Mouse (Mus musculus): Measurements from ENCODE around the gene Csmd2.
"Not testable (repeated sequence)": the region's sequence is repeated elsewhere in the genome, so short reads cannot be mapped to it uniquely, and the experiment has no call there.

The Csmd2 gene

DNA sequence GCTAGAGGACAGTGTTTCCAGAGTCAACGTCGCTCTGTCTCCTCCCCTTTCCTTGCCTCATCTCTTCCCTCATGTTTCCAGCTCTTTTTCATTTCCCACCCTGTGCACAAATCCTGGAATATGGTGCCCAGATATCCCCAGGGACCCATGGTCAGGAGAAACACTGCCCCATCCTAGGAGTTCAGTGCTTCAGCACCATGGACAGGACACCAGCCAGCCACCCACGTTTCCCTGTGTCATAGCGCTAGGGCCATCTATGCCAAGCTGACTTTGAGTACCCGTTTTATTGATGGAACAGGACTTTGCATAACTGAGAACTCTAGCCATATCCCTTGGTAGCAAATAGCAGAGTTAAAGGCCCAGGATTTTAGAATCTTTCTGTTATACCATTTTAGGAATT, 55.0 kb downstream of the Csmd2 start:
- peak; percentile 42 for DNase-seq (ENCODE audit: low read depth, low spot score)

DNA sequence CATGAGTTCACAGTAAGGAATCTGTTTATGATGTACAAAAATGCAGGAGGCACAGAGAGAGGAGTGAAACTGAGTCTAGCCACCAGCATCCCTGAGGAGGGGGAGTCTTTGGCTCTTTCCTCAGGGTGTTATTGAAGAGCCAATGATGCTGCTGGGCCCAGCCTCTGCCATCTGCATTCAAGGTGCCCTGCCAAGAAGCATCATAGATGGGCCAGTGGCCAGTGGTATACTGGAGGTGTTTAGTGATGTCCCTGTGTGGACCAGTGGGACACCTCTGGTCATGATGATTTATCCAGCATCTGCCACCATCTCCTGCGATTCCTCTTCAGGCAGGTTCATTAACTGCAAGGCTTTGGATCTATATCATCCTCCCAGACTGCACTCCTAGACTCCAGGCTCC, 61.1 kb downstream of the Csmd2 start:
- DNase-seq (ENCODE audit: low read depth, low spot score), result no peak

DNA sequence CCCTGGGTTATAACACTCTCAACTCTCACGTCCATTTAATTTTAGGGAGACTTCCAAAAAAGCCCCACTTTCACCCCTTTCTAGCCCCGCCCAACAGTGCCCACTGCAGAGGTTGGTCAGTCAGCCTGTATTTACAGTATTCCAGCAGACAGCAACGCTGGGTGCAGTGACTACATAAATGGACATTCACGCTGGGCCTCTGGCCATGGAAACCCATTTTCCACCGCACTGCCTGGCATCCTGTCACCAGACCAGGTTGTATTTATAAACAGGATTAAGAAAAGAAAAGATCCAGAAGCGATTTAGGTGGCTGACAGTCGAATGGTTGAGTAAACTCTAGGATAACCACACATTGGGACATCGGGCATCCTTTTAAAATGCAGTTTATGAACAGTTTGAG, 65.0 kb downstream of the Csmd2 start:
- no peak for DNase-seq (ENCODE audit: low read depth, low spot score)

- not testable (repeated sequence) for DNase-seq (ENCODE audit: low read depth, low spot score)
Observed at GRCm38 (mm10) chr4:128061274-128061673, 73.6 kb downstream of the Csmd2 start.

DNA sequence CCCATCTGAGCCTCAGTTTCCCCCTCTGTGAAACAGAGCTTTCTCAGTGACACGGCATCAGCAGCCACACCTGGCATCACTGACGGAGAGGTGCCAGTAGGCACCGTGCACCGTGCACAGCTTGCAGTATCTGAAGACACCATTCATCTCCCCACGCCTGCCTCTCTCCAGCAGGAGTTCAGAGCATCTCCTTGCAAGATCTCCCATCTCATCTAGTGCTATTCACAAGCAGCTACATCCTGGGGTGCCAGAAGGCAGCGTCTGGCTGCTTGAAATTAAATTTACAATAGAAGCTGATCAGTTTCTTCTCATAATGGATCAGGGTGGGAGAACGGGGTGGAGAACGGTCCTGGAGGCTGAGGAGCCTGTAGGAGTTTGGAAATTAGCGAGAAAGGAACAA, 79.5 kb downstream of the Csmd2 start:
- no peak for DNase-seq (ENCODE audit: low read depth, low spot score)

DNA sequence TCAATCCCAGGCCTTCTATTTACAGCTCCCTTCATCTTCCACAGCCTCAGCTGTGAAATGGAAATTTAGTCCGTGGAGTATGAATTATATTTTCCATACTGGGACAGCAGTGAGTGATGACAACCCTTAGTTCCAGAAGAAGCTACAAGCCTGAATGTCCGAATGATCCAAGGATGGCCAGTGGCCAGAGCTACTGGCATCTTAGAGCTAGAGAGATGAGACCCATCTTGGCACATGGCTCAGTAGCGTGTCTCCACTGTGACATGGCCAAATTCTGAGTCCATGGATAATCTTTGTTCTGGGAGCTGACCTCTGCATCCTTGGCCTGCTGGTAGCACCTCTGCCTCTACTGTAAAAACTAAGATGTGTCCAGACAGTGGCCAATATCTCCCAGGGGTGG, 96.8 kb downstream of the Csmd2 start:
- DNase-seq (ENCODE audit: low read depth, low spot score), result no peak

GRCm38 (mm10) chr4:128085096-128085495, 97.4 kb downstream of the Csmd2 start:
- DNase-seq (ENCODE audit: low read depth, low spot score), result no peak

DNA sequence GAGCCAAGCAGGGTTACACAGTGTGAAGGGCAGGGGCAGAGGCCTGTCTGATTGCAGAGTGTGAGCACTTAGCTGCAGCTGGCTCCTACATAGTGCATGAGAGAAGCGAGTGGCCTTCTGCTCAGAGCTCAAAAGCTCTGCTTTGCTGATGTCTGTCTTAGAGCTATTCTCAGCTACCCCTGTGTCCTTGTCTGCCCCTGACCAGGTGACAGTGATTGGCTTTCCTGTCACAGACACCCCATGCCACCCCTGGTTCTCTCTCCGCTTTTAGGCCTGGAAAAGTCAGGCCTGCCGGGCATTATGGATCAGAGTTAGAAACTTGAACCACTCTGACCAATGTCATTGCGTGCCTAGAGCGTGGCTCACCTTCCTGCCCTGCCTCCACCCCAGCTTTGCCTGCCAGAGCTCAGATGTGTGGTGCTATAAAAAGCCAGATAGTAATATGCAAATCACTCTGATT, 99.5 kb downstream of the Csmd2 start:
- no peak for DNase-seq (ENCODE audit: low read depth, low spot score)

DNA sequence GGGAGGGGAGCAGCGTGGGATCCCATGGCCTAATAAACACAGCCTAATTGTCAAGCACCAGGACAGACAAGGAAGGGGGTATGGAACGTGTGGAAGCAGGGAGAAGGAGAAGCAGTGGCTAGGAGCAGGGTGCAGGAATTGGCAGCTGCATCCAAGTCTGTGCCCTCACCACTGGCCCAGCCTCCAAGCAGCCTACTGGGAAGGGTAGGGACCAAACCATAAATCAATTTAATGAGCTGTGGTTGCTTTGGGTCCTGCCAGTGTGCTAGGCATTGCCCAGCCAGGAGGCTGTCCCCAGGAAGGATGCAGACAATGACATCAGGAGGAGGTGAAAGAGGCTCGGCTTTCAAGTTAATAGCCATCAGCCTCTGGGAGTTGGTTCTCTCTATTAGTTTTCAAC, 100.0 kb downstream of the Csmd2 start:
- DNase-seq (ENCODE audit: low read depth, low spot score), result no peak

GRCm38 (mm10) chr4:128088264-128088663, 100.6 kb downstream of the Csmd2 start:
- DNase-seq (ENCODE audit: low read depth, low spot score), result no peak

DNA sequence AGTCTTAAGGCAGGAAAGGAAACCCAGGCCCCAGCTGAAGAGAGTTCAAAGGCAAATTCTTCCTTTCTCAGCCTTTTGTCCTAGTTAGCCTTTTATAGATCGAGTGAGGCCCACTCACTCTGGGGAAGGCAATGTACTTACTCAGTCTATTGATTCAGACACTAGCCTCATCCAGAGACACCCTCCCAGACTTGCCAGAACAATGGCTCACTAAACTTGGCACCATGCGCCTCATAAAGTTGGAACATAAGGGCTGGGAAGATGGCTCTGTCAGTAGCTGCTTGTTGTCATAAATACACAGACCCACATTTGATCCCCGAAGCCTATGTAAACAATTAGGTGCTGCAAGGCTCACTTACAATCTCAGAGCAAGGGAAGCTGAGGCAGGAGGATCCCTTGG, 104.3 kb downstream of the Csmd2 start:
- DNase-seq (ENCODE audit: low read depth, low spot score), result no peak

- DNase-seq (ENCODE audit: low read depth, low spot score), result no peak
Observed at GRCm38 (mm10) chr4:128099515-128099914, 111.9 kb downstream of the Csmd2 start.

DNA sequence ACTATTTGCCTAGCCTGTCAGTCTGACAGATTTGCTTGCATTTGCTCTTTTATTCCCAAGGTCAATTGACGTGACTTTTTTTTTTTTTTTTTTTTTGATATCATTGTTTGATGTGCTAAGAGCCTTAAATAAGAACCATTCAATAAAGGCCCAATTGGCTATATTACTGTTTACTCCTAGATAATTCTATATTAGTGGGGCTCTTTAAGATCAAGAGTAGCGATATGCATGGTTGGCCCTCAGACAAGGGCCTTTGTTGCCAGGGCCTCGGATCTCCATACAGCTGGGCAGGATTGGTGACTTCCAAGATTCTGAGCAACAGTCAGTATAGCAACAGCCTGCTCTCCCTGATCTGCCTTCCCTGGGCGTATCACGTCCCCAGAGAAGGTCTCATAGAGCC, 112.9 kb downstream of the Csmd2 start:
- no peak for DNase-seq (ENCODE audit: low read depth, low spot score)

DNA sequence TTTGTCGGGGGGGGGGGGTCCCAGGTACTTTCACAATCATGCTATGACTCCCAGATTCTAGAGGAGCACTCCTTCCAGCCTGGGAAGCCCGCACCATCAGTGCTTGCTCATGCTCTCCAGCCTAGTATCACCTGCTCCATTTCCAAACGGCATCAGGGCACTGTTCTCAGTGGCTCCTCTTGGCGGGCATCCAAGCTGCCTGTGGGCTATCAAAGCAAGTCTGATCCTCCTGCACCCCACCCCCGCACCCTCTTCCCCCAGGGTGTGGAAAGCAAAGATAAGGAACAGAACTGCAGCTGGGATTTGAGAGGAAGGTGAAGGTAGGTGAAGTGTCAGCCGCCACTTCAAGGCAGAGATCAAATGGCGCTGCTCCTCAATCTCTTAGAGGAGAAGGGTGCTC, 128.7 kb downstream of the Csmd2 start:
- DNase-seq (ENCODE audit: low read depth, low spot score), result no peak

DNA sequence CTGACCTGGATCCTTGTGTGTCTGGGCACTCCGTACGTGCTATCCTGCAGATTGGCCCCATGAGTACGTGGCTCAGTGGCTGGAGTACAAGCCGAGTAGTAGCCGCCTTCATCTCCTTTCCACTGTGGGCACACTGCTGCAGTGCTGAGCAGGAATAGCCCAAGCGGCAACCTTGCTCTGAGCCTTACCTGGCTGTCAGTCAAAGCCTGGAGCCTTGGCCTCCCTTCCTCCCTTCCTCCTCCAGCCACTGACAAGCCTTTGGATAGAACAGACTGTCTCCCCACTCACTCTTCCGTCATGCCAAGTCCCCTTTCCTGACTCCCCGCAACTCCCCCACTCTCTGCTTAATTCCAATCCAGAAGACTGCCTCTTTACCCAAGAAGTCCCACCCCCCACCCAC, 135.6 kb downstream of the Csmd2 start:
- DNase-seq (ENCODE audit: low read depth, low spot score), result no peak

DNA sequence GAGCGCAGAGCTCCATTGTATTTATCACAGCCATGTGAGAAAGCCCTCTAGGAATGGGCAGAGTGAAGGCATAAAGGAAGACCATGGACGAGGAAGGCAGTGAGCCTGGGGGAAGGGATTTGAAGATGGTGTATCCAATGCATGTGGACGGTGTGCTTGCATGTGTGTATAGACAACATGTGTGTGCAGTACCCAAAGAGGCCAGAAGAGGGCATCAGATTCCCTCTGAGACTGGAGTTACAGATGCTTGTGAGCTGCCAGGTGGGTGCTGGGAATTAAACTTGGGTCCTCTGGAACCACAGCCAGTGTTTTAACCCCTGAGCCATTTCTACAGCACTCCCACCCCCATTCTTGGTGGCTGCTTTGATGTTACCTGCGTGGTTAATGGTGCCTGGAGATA, 137.1 kb downstream of the Csmd2 start:
- peak; percentile 39 for DNase-seq (ENCODE audit: low read depth, low spot score)

DNA sequence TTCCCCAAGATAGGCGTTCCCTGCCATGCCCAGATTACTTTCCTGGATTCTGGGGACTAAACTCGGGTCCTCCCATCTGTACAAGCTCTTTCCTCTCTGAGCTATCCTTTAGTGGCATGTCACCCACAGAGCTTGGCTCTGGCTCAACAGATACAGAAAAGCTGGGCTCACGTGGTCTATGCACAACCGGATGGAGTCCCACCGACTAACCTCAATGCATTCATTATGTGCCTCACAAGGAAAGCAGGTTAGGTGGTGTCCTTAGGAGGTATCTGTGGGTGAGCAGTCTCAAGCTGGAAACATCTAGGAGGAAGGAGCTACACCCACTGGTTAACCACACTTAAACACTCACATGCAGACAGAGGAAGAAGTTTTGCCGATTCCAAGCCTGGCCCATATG, 140.9 kb downstream of the Csmd2 start:
- no peak for DNase-seq (ENCODE audit: low read depth, low spot score)

GRCm38 (mm10) chr4:128130611-128131142, 143.0 kb downstream of the Csmd2 start:
- peak; percentile 86 for DNase-seq (ENCODE audit: low read depth, low spot score)

DNA sequence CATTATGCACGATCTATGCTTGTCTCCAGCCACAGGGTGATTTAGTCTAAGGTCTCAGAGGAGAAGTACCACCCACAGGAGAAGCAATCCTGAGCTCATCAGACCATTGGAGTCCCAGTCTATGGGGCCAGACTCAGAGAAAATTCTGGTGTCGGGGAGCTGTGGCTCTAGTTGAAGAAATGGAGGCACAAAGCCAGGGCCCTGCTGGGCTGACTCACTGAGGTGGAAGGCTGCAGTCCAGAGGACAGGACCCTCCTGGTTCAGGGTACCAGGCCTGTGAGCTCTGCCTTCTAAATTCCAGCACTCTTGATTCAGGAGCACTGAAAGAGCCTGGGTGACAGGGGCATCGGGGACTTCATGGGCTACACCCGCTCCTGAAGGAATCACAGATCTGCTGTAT, 144.0 kb downstream of the Csmd2 start:
- no peak for DNase-seq (ENCODE audit: low read depth, low spot score)

DNA sequence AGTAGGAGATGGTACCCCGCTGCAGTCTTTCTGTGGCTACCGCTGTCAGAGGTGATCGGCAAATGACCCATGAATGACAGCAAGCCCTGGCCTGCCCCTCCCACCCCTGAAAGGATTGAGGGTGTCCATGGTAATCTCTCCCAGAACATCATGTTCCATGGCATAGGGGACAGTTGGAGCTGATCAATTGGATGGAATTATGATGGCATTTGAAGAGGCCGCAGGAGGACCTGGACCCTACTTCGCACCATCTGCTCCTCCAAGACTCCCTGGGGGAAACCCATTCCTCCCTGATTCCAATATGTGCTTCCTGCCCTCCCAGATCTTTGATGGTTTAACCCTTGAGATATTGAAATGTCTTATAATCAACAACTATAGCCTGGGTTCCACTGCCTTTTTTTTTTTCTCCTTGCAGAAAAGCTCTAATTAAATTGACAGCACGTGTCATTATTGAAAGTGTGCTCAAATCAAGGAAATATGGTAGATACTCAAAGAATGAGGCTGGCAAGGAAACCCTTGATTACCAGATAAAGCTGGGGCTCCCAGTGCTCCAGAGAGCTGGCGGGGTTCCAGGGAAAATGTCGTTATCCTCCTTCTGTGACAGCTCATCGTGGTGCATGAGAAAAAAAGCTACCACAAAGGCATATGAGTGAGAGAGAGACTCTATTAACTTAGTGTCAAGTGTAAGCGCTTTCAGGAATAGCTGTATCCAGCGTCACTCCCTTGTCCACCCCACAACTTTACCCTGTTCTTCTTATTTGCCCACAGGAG, 145.4 kb downstream of the Csmd2 start:
- no peak for DNase-seq (ENCODE audit: low read depth, low spot score)

GRCm38 (mm10) chr4:128134348-128134994, 146.8 kb downstream of the Csmd2 start:
- DNase-seq (ENCODE audit: low read depth, low spot score), result no peak

GRCm38 (mm10) chr4:128135014-128135622, 147.5 kb downstream of the Csmd2 start:
- DNase-seq (ENCODE audit: low read depth, low spot score), result no peak

DNA sequence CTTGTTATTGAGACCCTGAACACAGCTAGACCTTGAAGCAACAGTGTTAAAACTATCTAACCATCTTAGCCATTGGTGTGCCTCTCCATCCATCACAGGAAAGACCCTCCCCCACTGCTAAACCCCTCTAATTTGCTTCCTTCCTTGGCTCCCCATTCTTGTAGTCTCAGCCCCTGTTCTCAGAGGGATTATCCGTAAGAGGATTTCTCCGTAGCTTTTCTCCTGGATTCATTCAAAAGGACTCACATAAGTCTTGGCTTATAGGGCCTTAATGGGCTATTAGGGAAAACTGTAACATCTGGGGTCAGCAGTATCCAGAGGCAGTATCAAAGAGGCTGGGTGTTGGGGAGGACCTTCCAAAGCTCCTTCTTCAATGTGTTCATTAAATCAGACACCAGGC, 152.3 kb downstream of the Csmd2 start:
- no peak for DNase-seq (ENCODE audit: low read depth, low spot score)

Data from R1 (cell line).